Mouse (Mus musculus) stomach, postnatal 0 days (tissue): ENCODE measurements around the gene B3gnt2. TPM values are rescaled to one million over a fixed set of nuclear protein-coding genes. Genes with fewer than 3 reads are reported as not detected.
A peak's percentile ranks its signal among the peaks of the same experiment; 100 is the strongest.

Source experiments
- ATAC-seq: fragments of 200-750 bp; cut with Nextera tagmentation; 2 replicates; pipeline ENCODE4 v1.8.0; 2017; ENCODE audit not compliant: low FRiP score, low TSS enrichment
- DNase-seq: peaks from one replicate; pipeline ENCODE4 v3.0.0-alpha.2; 2016; ENCODE audit warnings: low spot score
- H3K27ac ChIP-seq: fragments of 300-500 bp; sonication (generic); replicated peaks from 2 replicates; pipeline ENCODE4 v1.5.1; 2014; ENCODE audit warnings: mild to moderate bottlenecking, control low read depth
- H3K27me3 ChIP-seq: fragments of 300-500 bp; sonication (generic); 2 replicates; pipeline ENCODE4 v1.6.1; 2014; ENCODE audit warnings: low read length; ENCODE audit not compliant: control insufficient read depth, insufficient read depth
- H3K36me3 ChIP-seq: fragments of 300-500 bp; sonication (generic); 2 replicates; pipeline ENCODE4 v1.6.1; 2014; ENCODE audit warnings: low read length, mixed read lengths; ENCODE audit not compliant: control insufficient read depth, insufficient read depth
- H3K4me1 ChIP-seq: fragments of 300-500 bp; sonication (generic); replicated peaks from 2 replicates; pipeline ENCODE4 v1.6.1; 2014; ENCODE audit warnings: antibody characterized with exemption; ENCODE audit not compliant: control insufficient read depth, insufficient read depth
- H3K4me2 ChIP-seq: fragments of 300-500 bp; sonication (generic); replicated peaks from 2 replicates; pipeline ENCODE4 v1.6.1; 2014; ENCODE audit warnings: low read depth, mild to moderate bottlenecking, control low read depth, moderate library complexity
- H3K4me3 ChIP-seq: fragments of 300-500 bp; sonication (generic); 2 replicates; pipeline ENCODE4 v1.5.1; 2014; ENCODE audit warnings: low read depth, low read length, control low read depth
- H3K9ac ChIP-seq: fragments of 300-500 bp; sonication (generic); 2 replicates; pipeline ENCODE4 v1.6.1; 2014; ENCODE audit warnings: mild to moderate bottlenecking, low read length, control low read depth, mixed read lengths
- H3K9me3 ChIP-seq: fragments of 300-500 bp; sonication (generic); 2 replicates; pipeline ENCODE4 v1.6.1; 2016; ENCODE audit warnings: low read length; ENCODE audit not compliant: control insufficient read depth
- CTCF ChIP-seq: IDR thresholded peaks from 2 replicates; pipeline ENCODE4 v1.5.1; 2016; ENCODE audit warnings: antibody characterized with exemption, low read depth, mild to moderate bottlenecking, moderate library complexity
- EP300 ChIP-seq: optimal IDR thresholded peaks from 2 replicates; pipeline ENCODE3; 2016; ENCODE audit warnings: antibody characterized with exemption
- WGBS: fragments of 180-500 bp; shearing (Covaris S2); extraction: QIAGEN DNeasy Blood & Tissue Kit; methylation state at CpG from one replicate; pipeline ENCODE4 v1.1.7; 2014; 5-methylcytosine and 5-hydroxymethylcytosine counted together
- polyA plus RNA-seq: library from polyadenylated mRNA; unstranded; fragments of >200 nt; fragmentation: Nextera tagmentation; extraction: Ambion mirVana; gene quantifications from 2 replicates; pipeline ENCODE4 v1.2.1, GENCODE M21; 2015

Gene B3gnt2
- polyA plus RNA-seq, 1 experiment from 2014 or later: 18.4 TPM

DNA sequence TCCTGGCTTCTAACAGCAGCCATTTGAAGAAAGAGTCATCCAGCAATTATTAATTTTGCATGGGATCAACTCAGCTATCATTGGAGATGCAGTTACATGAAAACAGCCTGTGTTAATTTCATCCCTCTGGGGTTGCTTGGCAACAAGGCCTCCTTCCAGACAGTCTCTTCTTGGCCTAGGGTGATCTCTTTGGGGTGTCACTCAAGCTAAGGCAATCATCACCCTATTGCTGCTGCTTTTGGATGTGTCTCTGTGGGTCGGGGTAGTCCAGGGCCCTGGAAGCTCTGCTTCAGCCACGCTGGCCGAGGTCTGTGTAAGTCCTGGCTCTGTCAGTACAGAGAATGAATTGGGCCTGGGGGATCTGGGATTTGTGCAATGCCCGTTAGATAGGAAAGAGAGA is 14.5 kb upstream of the B3gnt2 start:
- 77% methylated on average over 4 of the region's 4 CpGs for WGBS
- H3K4me2 ChIP-seq: no peak overlapping the region
- H3K9ac ChIP-seq: no peak overlapping the region
- H3K9me3 ChIP-seq: no peaks in the 10 kb centered on the region
- H3K36me3 ChIP-seq: no peaks in the 10 kb centered on the region
- no peaks in the 10 kb centered on the region for H3K27me3 ChIP-seq
- no peaks in the 10 kb centered on the region for H3K4me1 ChIP-seq
- H3K4me3 ChIP-seq: no peak overlapping the region
- TF ChIP-seq CTCF: no peak
- TF ChIP-seq EP300: no peak
- no peak overlapping the region for H3K27ac ChIP-seq
- DNase-seq (no peak), ATAC-seq (no peak)

DNA sequence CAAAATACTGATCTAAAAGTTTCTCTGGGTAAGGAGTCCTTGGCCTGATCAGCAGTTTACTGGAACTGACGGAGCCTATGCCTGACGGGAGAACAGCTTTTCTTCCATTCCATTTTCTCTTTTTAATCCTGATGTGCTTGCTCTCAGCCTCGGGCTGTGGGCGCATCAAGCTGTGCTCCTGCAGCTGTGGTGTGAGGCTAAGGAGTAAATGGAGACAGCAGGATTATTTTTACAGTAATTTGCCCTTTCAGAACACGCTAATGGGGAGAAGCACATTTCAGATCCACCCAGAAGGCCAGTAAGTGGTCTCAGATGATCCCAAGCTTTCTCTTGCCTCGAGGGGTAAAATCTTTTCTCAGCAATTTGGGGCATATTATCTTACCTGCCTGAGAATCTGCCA is 14.0 kb upstream of the B3gnt2 start:
- Histone ChIP-seq H3K9me3 (no peaks in the 10 kb centered on the region), H3K36me3 (no peaks in the 10 kb centered on the region), H3K4me3 (no peak overlapping the region), H3K27me3 (no peaks in the 10 kb centered on the region), H3K9ac (no peak overlapping the region), H3K27ac (no peak overlapping the region), H3K4me2 (no peak overlapping the region), H3K4me1 (no peaks in the 10 kb centered on the region)
- DNase-seq: no peak
- no peak for ATAC-seq
- TF ChIP-seq CTCF (no peak), EP300 (no peak)
- WGBS: 62% methylated on average over 6 of the region's 6 CpGs

DNA sequence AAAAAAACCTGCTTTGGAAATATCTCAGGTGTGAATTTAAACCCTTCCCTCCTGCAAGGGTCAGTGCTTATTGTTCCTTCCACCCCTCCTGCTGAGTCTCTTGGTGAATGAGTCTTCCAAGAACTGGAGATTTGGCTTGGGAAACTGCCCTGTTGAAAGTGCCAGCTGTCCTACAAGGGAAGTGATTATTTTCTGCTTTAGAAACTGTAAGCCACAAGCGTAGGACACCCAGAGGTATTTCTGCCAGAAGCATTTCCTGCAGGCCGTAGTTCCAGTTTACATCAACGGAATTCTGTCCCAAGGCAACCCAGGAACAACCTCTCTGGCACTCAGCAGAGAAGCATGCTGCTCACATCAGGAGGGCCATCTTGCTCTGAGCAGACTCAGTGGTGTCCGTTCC is 12.6 kb upstream of the B3gnt2 start:
- Histone ChIP-seq H3K4me1 (no peaks in the 10 kb centered on the region), H3K9me3 (no peaks in the 10 kb centered on the region), H3K27me3 (no peaks in the 10 kb centered on the region), H3K4me2 (no peak overlapping the region), H3K4me3 (no peak overlapping the region), H3K27ac (peak overlapping the region; percentile 78), H3K36me3 (no peaks in the 10 kb centered on the region), H3K9ac (no peak overlapping the region)
- no peak for DNase-seq
- 56% methylated on average over 4 of the region's 4 CpGs for WGBS
- ATAC-seq: no peak
- TF ChIP-seq CTCF (no peak), EP300 (no peak)

DNA sequence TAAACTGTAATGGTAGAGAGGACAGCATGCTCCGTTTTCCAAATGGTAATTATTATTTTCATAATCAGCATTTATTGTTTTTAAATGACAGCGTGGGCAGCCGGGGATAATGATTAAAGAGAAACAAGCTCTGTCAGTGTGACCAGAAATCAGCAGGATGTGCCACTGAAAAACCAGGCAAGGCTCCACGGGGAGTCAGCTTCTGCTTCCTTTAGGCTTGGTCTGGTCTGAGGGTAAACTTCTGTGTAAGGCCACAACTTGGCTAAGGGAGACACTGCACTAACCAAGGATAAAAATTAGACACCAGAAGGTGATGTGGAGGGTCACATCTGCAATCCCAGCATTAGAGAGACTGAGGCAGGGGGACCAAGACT is 11.5 kb upstream of the B3gnt2 start:
- no peak for ATAC-seq
- Histone ChIP-seq H3K4me3 (no peak overlapping the region), H3K4me2 (peak overlapping the region; percentile 20; the same call in 1 of the 2 replicates), H3K36me3 (no peaks in the 10 kb centered on the region), H3K4me1 (no peaks in the 10 kb centered on the region), H3K9ac (no peak overlapping the region), H3K27me3 (no peaks in the 10 kb centered on the region), H3K27ac (peak overlapping the region; percentile 63), H3K9me3 (no peaks in the 10 kb centered on the region)
- TF ChIP-seq CTCF: no peak
- TF ChIP-seq EP300: no peak
- DNase-seq: no peak
- WGBS: 47% methylated on average over 4 of the region's 4 CpGs

DNA sequence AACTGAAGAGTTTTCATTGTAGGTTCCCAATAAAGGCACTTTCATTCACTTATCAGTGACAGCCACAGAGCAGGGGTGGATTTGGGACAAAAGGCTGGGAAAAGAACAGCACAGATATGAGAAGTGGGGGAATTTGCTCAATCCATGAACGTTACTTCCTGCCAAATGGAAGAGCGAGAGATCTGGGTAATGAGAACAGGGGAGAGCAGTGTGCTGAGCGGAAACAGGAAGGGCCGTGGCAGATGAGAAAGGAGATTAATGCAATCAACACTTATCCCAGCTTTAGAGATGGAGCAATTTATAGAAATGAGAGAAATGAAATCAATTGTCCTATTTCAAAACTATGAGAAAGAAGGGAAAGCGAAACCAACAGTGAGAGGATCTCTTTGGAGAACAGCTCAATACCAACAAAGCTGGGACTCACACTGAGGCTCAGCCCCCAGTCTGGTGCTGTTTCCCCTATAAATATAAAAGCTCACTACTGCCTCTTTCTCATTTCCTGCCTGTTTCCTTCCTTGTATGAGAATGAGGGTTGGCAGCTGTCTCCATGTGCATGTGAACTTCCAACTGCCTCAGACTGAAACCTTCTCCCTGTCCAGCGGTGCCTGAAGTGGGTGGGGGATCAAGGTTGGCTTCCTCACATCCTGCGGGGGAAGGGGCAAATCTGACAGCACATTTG is 11.0 kb upstream of the B3gnt2 start:
- WGBS: 57% methylated on average over 7 of the region's 7 CpGs
- TF ChIP-seq EP300: no peak
- TF ChIP-seq CTCF: no peak
- Histone ChIP-seq H3K36me3 (no peaks in the 10 kb centered on the region), H3K4me2 (peak overlapping the region; percentile 20), H3K9ac (no peak overlapping the region), H3K4me1 (no peaks in the 10 kb centered on the region), H3K4me3 (no peak overlapping the region), H3K9me3 (no peaks in the 10 kb centered on the region), H3K27ac (peak overlapping the region; percentile 63), H3K27me3 (no peaks in the 10 kb centered on the region)
- ATAC-seq: no peak
- DNase-seq: no peak

DNA sequence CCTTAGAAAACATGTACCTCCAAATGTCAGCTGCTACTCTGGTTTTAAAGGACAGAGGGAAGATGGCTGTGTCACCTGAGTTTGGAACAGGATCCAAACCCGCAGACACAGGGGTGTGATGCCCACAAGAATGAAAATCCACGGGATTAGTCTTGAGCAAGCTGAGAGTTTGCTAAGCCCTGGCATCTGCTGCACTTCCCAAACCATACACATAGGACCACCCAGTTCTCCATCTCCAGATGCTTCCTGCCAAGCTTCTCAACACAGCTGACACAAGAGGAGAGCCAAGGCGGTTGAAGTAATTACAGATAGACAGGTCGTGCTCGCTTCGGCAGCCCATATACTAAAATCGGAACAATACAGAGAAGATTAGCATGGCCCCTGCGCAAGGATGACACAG is 7.8 kb upstream of the B3gnt2 start:
- Histone ChIP-seq H3K9me3 (no peaks in the 10 kb centered on the region), H3K4me1 (no peaks in the 10 kb centered on the region), H3K36me3 (no peaks in the 10 kb centered on the region), H3K27me3 (no peaks in the 10 kb centered on the region), H3K4me2 (no peak overlapping the region), H3K4me3 (no peak overlapping the region), H3K9ac (no peak overlapping the region), H3K27ac (no peak overlapping the region)
- TF ChIP-seq CTCF (no peak), EP300 (no peak)
- ATAC-seq (no peak), DNase-seq (no peak)
- WGBS: 71% methylated on average over 8 of the region's 8 CpGs
